Mouse (Mus musculus): ENCODE results near the gene Gm48552. TPM values are rescaled to one million over a fixed set of nuclear protein-coding genes. Genes with fewer than 3 reads are reported as not detected.

Gene Gm48552
- polyA plus RNA-seq, 1 experiment from 2014 or later, result 0.31 TPM

GRCm38 (mm10) chr10:81365672-81366476 is 22.9 kb upstream of the Gm48552 start, which contains the start of gene 4930404N11Rik:
Gene 4930404N11Rik (minus strand): TSS chr10:81365816.
- peak; percentile 12; the same call in 1 of the 2 replicates for ATAC-seq
- H3K4me1 ChIP-seq (replicated peaks; ENCODE audit: control insufficient read depth, insufficient read depth, low read length), result peaks cover 34% of the 10 kb centered on the region
- no peak for TF ChIP-seq CTCF (IDR thresholded peaks at IDR 0.05; ENCODE audit: low read depth)

GRCm38 (mm10) chr10:81366477-81367206 is 22.2 kb upstream of the Gm48552 start:
- peaks cover 70% of the 10 kb centered on the region for H3K36me3 ChIP-seq (ENCODE audit: control insufficient read depth, insufficient read depth)
- no peak overlapping the region for H3K9ac ChIP-seq (ENCODE audit: low read depth, low read length)
- H3K4me2 ChIP-seq (replicated peaks; ENCODE audit: low read depth), result no peak overlapping the region
- peak; percentile 9 for ATAC-seq
- peaks cover 34% of the 10 kb centered on the region for H3K4me1 ChIP-seq (replicated peaks; ENCODE audit: control insufficient read depth, insufficient read depth, low read length)
- 55% methylated on average over 6 of the region's 6 CpGs for WGBS
- H3K27me3 ChIP-seq (replicated peaks; ENCODE audit: control insufficient read depth, insufficient read depth, low read length), result no peaks in the 10 kb centered on the region
- TF ChIP-seq CTCF (IDR thresholded peaks at IDR 0.05; ENCODE audit: low read depth), result no peak
- H3K27ac ChIP-seq (ENCODE audit: low read depth, low read length), result peak overlapping the region; percentile 47; the same call in 1 of the 2 replicates
- no peaks in the 10 kb centered on the region for H3K9me3 ChIP-seq (ENCODE audit: control insufficient read depth)
- no peak overlapping the region for H3K4me3 ChIP-seq (ENCODE audit: low read depth, low read length)

More at GRCm38 (mm10) chr10:81365672-81366476, 22.9 kb upstream of the Gm48552 start, which contains the start of gene 4930404N11Rik:
- WGBS, result 31% methylated on average over 12 of the region's 12 CpGs
- Histone ChIP-seq H3K4me3 (ENCODE audit: low read depth, low read length) (peak within 1 kb of the TSS; percentile 16; the same call in 1 of the 2 replicates), H3K27ac (ENCODE audit: low read depth, low read length) (peak within 1 kb of the TSS; percentile 47), H3K27me3 (replicated peaks; ENCODE audit: control insufficient read depth, insufficient read depth, low read length) (no peaks in the 10 kb centered on the region), H3K9me3 (ENCODE audit: control insufficient read depth) (no peaks in the 10 kb centered on the region), H3K4me2 (replicated peaks; ENCODE audit: low read depth) (peak within 1 kb of the TSS; percentile 57), H3K9ac (ENCODE audit: low read depth, low read length) (no peak within 1 kb of the TSS), H3K36me3 (ENCODE audit: control insufficient read depth, insufficient read depth) (peaks cover 66% of the 10 kb centered on the region)

GRCm38 (mm10) chr10:81367207-81367495 is 21.7 kb upstream of the Gm48552 start:
- H3K9me3 ChIP-seq (ENCODE audit: control insufficient read depth), result no peaks in the 10 kb centered on the region
- ATAC-seq, result no peak
- H3K9ac ChIP-seq (ENCODE audit: low read depth, low read length), result no peak overlapping the region
- no peak overlapping the region for H3K4me3 ChIP-seq (ENCODE audit: low read depth, low read length)
- WGBS, result 89% methylated on average over 6 of the region's 6 CpGs
- H3K4me1 ChIP-seq (replicated peaks; ENCODE audit: control insufficient read depth, insufficient read depth, low read length), result peaks cover 32% of the 10 kb centered on the region
- TF ChIP-seq CTCF (IDR thresholded peaks at IDR 0.05; ENCODE audit: low read depth), result no peak
- H3K4me2 ChIP-seq (replicated peaks; ENCODE audit: low read depth), result no peak overlapping the region
- peaks cover 67% of the 10 kb centered on the region for H3K36me3 ChIP-seq (ENCODE audit: control insufficient read depth, insufficient read depth)
- H3K27ac ChIP-seq (ENCODE audit: low read depth, low read length), result no peak overlapping the region
- no peaks in the 10 kb centered on the region for H3K27me3 ChIP-seq (replicated peaks; ENCODE audit: control insufficient read depth, insufficient read depth, low read length)

GRCm38 (mm10) chr10:81375322-81375721 is 13.5 kb upstream of the Gm48552 start:
- Histone ChIP-seq H3K27ac (ENCODE audit: low read depth, low read length) (no peak overlapping the region), H3K9me3 (ENCODE audit: control insufficient read depth) (no peaks in the 10 kb centered on the region), H3K4me2 (replicated peaks; ENCODE audit: low read depth) (no peak overlapping the region), H3K27me3 (replicated peaks; ENCODE audit: control insufficient read depth, insufficient read depth, low read length) (no peaks in the 10 kb centered on the region), H3K36me3 (ENCODE audit: control insufficient read depth, insufficient read depth) (peaks cover 46% of the 10 kb centered on the region), H3K4me3 (ENCODE audit: low read depth, low read length) (no peak overlapping the region), H3K9ac (ENCODE audit: low read depth, low read length) (no peak overlapping the region), H3K4me1 (replicated peaks; ENCODE audit: control insufficient read depth, insufficient read depth, low read length) (peaks cover 11% of the 10 kb centered on the region)
- WGBS, result 90% methylated on average over 10 of the region's 10 CpGs
- TF ChIP-seq CTCF (IDR thresholded peaks at IDR 0.05; ENCODE audit: low read depth), result no peak
- no peak for ATAC-seq

- ATAC-seq, result no peak
- 17% methylated on average over 6 of the region's 6 CpGs for WGBS
- TF ChIP-seq CTCF (IDR thresholded peaks at IDR 0.05; ENCODE audit: low read depth), result peak; percentile 31; the same call in 1 of the 2 replicates
- no peaks in the 10 kb centered on the region for H3K27me3 ChIP-seq (replicated peaks; ENCODE audit: control insufficient read depth, insufficient read depth, low read length)
- no peak overlapping the region; the same call in 1 of the 2 replicates for H3K27ac ChIP-seq (ENCODE audit: low read depth, low read length)
- 0 out of 2 replicates have a peak overlapping the region, but pooled peaks have one; percentile 91 for H3K9ac ChIP-seq (ENCODE audit: low read depth, low read length)
- H3K4me2 ChIP-seq (replicated peaks; ENCODE audit: low read depth), result peak overlapping the region; percentile 93
- peak overlapping the region; percentile 86 for H3K4me3 ChIP-seq (ENCODE audit: low read depth, low read length)
- H3K9me3 ChIP-seq (ENCODE audit: control insufficient read depth), result no peaks in the 10 kb centered on the region
- peaks cover 31% of the 10 kb centered on the region for H3K36me3 ChIP-seq (ENCODE audit: control insufficient read depth, insufficient read depth)
- peaks cover 11% of the 10 kb centered on the region for H3K4me1 ChIP-seq (replicated peaks; ENCODE audit: control insufficient read depth, insufficient read depth, low read length)
These were observed 12.0 kb upstream of the Gm48552 start for GRCm38 (mm10) chr10:81376561-81377361.

Data from intestine, postnatal 0 days (tissue).